8 mouse cellular contexts compared by ENCODE assay signal in the genomic region with DNA sequence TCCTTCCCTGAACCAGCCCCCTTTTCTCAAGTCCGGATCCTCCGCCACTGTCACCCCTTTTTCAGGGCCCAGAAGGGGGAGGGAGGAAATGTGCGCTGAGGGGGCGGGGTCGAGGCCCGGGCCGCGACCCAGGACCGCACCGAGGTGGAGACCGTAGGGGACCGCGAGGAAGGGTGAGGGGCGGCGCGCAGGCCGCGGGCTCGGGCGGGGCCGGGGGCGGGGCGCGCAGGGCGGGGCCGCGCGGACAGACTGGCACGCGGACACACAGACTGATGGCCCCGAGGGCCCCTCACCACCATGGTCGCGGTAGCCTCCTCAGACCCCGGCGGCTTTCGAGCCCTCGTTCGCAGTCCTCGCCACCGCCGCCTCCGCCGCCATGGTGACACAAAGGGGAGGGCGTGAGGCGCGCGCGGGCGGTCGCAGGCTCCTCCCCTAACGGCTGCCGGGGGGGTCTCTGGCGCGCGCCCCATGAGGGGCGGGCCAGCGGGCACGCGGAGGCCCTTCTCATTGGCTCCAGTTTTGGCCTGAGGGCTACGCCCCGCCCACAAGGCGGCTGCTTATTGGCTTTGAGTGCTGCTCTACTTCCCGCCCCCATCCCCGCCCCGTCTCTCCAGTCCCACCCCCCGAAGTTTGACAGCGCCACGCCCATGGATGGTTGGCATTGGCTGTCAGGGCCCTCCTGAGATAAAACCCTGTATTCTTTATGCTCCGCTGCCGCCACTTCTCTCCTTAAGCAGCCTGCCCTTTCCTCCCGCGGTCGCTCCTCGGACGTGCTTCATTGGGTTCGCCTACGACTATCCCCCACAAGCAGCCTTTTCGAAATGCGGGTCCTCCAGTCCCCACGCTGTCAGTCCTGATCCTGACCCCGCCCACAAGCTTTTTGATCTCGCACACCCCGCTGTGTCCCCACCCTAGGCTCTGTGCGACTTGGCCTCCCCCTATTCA. TPM values are rescaled to one million over a fixed set of nuclear protein-coding genes. Genes with fewer than 3 reads are reported as not detected.
DNase-seq lines count a peak whose midpoint lies in the region; ATAC-seq lines count a peak whose summit lies in the region.

Gene Arhgap33 (minus strand): TSS at position 428 of the 945 bp plus-strand sequence.

- DNase-seq in adipocyte (ENCODE audit: low spot score) = peak; percentile 91
- peak; percentile 96 for DNase-seq in embryo, embryonic 10 days (ENCODE audit: low spot score)
- DNase-seq in gastrocnemius, postnatal 10 days = peak; percentile 94
- peak; percentile 95 to 98 for DNase-seq in left cerebral cortex, postnatal 10 days (ENCODE audit: extremely low spot score in 1 of 2, low spot score in 2 of 2)
- peak; percentile 98 for DNase-seq in right cerebral cortex, postnatal 25 days
- peak; percentile 94 to 95 for DNase-seq in urinary bladder, postnatal 4 days (ENCODE audit: low spot score in 2 of 2)

- peak; percentile 95 for ATAC-seq in inflammation-experienced regulatory T-cells, adult 6 months
- ATAC-seq in megakaryocyte-erythroid progenitor cell, adult 5-6 weeks (replicated peaks; ENCODE audit: low FRiP score, low TSS enrichment, poor library complexity, severe bottlenecking) = peak; percentile 87

- intact Hi-C loops in left cerebral cortex, postnatal 10 days (cut with DNase I) = loop anchor here (5.0 kb wide), 2 partner anchors 48 to 88 kb away; partner anchors contain the start of gene Aplp1

RNA-seq across cellular contexts. Expression of gene Arhgap33, which starts in this region (rescaled TPM):
- 1 to 10 TPM; 3.2 to 4.8 TPM for total RNA-seq in gastrocnemius, postnatal 10 days (2021)
- polyA plus RNA-seq in inflammation-experienced regulatory T-cells, adult 6 months (2017; shearing (Covaris generic)) = 1 to 10 TPM in 1 of 3 experiments, under 1 TPM in 2; 0.28 to 1.1 (median 0.91) TPM
- 100 to 1,000 TPM; 259 to 264 TPM for total RNA-seq in left cerebral cortex, postnatal 10 days (2021)
- total RNA-seq in megakaryocyte-erythroid progenitor cell, adult 5-6 weeks (2014; fragmentation: Nextera tagmentation) = 32.6 and 47.6 TPM in 2 replicates
- total RNA-seq in megakaryocyte-erythroid progenitor cell, adult 5-6 weeks (2017) = 4.6 and 15.1 TPM in 2 replicates

Comparison
In these comparisons a context has a peak if more than half of its experiments do, and no peak if none do; other contexts are left out.
1. Peak in every context shown above with its lines: DNase-seq and ATAC-seq.
2. RNA of gene Arhgap33 (total RNA-seq): 259 to 264 TPM in left cerebral cortex, postnatal 10 days; 4.6 to 47.6 TPM in megakaryocyte-erythroid progenitor cell, adult 5-6 weeks and 3.2 to 4.8 TPM in gastrocnemius, postnatal 10 days; every median in the first group is over 4 times any median in the second.